Mouse (Mus musculus): Measurements from ENCODE around the gene Cavin3.

- no peak for TF ChIP-seq CTCF (IDR thresholded peaks at IDR 0.05; ENCODE audit: low read depth, low read length)
- no peak for TF ChIP-seq EP300 (IDR thresholded peaks at IDR 0.05; ENCODE audit: insufficient read depth, low read depth, low read length)
Measured at GRCm38 (mm10) chr7:105474771-105475315, 7.3 kb downstream of the Cavin3 start.

Measured in ES-Bruce4 (cell line).